Mouse (Mus musculus) brain, adult 2 months (tissue): ENCODE data around the gene Rasal2.

ENCODE experiments used
- DNase-seq: peaks from one replicate; pipeline ENCODE4 v3.0.0; 2011; ENCODE audit warnings: low read depth, low spot score

Rasal2 gene

DNA sequence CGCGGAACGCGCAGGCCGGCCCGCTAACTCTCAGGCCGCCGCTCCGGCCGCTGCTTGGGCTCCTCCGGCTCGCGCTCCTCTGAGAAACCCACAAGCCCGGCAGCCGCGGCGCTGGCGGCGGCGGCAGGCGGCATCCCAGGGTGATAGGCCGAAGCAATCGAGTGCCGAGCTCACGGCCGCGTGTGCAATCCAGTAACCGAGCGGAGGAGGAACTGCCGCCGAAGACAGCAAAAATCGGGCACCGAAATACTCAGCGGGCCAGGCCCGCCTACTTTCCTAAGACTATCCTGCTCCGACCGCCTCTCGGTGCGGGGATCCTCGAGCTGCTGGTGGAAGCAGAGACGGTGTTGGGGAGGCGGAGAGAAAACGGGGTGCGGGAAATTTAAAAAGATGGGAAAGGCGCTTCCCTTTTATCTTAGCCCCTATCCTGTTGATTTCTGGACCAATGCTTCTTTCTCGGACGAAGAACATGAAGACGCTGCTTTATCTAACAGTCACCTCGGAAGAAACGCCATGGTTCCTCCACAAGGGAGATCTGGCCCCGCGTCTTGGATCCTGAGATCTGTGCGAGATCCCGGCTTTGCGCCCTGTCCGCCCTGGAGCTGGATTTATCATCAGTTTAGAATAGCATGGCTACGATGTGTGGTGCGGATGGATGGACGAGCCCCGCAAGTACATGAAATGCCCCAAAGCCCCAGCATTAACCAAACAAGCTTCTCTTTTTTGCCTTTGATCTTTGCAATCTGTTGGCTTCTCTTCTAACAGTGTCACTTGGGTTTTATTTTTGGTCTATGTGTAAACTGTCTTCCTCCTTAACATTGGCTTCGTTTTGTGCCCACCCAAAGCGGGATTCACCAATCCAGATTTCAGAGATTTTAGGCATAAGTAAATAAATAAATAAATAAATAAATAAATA, at the start of gene Rasal2:
Gene Rasal2, minus strand, starts transcription at position 142 of the 916 bp plus-strand sequence.
- DNase-seq, result peak; percentile 100

DNA sequence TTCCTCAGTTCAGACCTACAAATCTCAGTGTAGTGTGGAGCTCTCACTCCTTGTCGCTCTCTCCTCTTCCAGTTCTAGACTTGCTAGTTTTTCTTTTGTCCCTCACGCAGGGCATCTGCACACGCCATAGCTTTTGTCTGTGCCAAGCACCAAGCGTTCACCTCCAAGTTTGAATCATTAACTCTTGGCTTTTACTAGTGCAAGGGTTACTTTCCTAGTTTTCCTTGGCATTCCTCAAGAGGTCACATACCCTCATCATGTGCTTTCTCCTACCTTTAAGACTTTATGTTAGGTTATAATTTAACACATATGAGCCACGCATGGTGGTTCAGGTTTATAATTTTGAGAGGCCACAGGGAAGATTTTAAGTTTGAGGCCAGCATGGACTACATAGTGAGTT, 48.9 kb upstream of the Rasal2 start:
- no peak for DNase-seq

DNA sequence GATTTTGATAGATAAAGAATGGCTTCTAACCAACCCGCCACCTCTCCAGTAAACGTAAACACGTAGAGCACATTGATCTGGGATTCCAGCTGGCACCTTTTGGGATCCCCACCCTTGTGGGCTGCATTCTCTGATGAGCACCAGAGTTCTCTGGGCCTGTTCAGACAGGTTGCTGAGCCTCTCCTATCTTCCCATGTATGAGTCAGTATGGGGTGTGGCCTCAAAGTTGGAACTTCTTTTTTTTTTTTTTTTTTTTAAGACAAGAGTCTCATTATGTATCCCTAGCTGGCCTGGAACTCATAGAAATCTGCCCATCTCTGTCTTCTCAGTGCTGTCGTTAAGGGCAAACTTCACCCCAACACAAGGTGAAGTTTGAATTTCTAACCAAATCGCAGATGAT, 47.5 kb upstream of the Rasal2 start:
- DNase-seq, result no peak

DNA sequence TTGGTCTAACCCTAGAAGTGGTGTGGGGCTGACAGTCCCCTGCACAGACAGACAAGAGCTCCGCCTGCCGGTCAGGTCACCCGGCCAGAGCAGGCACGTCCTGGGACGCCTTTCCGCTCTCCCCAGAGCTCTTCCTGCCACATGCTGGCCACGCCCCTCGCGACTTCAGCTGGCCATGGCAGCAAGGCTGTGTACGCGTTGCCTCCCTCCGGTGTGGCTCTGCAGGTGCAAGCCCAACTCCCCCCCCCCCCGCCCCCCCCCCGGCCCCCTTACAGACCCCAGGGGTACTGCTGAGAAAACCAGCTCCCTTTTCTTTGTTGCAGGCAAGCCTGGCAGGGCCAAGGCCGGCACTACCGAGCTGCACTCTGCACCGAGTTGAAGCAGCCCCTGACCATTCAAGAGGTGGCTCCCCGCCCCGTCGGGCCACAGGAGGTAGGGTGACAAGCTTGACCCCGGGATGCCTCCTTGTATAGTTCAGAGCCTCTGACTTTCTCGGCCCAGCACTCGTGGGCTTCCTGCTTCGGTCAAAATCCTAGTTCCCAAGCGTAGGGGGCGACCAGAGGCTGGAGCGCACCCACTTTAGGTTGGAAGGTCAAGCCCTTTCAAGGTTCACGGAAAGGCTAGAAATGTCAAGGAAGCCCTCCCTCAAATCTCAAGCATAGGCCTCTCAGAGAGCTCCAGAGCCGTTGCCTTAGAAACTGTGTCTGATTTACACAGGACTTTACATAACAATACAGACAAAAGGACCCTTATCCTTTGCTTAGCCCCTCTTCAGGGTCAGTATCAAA, 46.2 kb upstream of the Rasal2 start, which contains the start of gene Cryzl2:
Gene Cryzl2, plus strand, starts transcription at position 157 of the 788 bp plus-strand sequence.
- peak; percentile 69 for DNase-seq

DNA sequence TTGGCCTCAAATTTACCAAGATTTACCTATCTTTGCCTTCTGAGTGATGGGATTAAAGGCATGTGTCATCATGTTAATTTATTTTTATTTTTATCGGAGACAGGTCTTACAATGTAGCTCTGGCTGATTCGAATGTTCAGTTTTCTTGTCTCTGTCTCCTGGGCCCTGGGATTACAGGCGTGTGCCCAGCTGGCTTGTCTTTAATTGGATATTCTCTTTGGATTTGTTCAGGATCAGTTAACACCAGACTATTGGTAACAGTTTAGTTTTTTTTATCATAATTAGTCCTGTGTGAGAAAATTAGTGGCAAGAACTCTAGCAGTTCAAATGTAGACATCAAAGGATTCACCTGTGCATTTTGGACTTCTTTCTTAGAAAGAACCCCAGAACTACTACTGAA, 45.4 kb upstream of the Rasal2 start:
- no peak for DNase-seq

DNA sequence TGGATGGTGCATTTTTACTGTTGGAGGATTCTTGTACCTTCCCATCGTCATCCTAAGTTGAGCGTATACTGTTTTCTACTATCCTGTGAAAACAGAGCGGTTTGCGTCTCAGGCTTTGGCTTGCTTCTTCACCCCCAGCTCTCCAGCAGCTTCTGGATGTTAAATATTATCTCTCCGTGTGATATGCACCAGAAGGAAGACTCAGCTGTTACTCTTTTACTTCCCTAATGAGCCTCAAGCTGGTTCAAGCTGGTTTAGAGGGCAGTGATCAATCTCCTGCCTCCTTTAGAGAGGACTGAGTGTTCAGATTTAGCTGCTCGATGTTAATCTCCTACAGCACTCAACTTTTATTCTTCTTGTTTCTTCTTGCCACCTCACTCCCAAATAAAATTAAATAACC, 42.5 kb upstream of the Rasal2 start:
- DNase-seq, result peak; percentile 26

DNA sequence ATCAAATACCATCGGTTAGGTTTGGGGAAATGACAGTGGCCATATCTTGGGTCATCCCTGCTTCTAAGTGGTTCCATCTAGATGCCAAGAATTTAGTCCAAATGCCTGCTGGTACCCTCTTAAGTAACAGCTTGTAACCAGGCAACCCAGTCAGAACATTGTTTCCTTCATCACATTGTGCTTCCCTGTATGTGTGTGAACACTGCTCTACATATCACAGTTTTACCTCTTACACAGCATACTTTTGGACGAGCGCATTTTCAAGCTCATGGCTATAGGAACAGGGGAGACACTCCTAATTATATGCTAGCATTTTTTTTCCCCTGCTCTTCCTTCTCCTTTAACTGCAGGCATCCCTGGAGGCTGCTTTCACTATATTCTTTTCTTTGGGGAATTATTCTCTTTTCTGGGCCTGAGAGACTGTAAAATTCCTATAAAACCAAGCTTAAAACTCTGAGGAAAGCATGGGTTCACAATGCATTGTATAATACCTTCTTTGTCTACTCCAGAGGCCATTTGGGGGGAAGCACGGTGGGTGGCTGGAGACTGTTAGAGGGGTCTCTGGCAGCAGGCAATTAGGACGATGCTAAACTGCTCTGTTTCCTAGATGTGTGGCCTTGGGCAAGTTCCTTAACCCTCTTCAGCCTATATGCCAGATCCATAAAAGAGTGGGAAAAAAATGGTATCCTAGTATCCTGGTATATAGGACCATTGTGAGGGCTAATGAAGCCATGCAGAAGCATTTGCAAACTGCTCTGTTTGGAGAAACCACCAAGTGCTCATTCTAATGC, 40.6 kb upstream of the Rasal2 start:
- DNase-seq, result no peak

DNA sequence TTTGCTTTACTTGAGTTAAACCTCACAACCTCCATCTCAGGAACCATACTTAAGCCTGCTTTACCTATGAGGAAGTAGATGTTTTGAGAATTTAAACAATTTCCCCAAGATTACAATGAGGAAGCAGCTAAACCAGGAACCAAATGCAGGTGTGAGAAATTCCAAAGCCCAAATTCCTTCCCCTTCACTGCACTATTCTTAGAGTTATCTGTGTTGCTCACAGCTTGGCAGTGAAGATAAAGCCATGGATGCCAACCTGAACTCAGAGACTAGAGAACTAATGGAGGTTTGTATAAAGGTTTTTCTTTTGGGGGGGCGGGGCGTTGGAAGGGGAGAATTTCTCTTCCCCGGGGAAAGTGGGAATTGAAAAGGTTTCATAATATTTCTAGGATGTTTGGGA, 39.9 kb upstream of the Rasal2 start:
- DNase-seq, result no peak

DNA sequence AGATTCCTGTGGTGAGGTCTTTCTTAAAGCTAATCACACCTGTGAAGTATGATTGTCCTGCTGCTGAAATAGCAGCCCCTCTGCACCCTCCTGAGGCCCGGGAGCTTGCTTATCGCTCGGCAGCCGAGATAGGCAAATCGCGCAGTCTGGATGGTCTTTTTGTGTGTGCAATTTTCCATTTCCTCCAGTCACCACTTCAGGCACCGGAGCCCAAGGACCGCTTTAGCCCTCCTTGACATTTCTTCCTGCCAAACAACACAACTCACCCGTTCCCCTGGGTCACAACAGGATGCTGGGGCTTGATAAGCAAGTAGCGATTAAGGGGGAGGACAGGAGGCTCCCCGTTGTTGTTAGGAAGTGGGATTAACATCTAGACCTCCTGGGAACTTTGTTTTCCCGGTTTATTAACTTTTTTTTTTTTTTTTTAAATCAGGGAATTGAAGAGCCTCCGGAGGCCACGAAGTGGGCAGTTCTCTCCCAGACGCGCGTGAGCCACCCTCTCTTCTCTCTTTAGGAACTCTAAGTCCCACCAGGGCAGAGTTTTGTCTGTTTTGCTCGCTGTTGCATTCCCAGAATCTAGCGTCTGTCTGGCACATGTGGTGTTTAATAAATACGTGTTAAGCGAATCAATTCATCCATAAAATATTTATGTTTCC, 37.7 kb upstream of the Rasal2 start:
- no peak for DNase-seq

DNA sequence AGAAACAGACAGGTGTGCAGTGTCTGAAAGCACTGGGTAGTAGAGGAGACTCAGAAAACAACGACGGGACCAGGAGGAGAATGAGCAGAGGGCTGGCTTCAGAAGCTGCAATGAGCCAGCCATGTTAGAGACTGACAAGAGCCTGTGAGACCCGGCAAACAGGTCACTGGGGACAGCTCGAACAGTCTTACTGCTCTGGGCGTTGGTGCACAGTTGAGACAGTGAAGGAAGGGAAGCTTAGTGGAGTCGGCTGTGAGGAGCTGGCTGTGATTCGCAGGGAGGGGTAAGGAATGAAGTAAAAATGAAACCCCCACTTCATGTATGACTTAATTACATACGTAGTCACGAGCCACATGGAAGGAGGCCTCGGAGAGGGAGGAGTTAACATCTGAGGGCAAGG, 37.1 kb upstream of the Rasal2 start:
- no peak for DNase-seq

DNA sequence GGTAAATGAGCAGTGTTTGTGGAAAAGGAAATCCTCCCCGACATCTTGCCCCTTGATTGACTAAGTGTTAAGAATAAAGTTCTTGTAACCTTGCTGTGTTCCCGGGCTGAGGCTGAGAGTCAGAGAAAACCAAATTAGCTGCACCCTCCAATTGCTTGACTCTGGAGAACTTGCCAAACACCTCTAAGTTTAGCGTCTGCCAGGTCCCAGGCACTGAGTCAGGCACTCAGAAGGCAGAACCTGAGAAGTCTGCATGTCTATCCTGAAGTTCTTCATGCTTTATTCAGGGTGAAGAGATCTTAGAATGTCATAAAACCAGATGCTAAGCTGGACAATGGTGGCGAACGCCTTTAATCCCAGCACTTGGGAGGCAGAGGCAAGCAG, 36.4 kb upstream of the Rasal2 start:
- DNase-seq, result no peak

DNA sequence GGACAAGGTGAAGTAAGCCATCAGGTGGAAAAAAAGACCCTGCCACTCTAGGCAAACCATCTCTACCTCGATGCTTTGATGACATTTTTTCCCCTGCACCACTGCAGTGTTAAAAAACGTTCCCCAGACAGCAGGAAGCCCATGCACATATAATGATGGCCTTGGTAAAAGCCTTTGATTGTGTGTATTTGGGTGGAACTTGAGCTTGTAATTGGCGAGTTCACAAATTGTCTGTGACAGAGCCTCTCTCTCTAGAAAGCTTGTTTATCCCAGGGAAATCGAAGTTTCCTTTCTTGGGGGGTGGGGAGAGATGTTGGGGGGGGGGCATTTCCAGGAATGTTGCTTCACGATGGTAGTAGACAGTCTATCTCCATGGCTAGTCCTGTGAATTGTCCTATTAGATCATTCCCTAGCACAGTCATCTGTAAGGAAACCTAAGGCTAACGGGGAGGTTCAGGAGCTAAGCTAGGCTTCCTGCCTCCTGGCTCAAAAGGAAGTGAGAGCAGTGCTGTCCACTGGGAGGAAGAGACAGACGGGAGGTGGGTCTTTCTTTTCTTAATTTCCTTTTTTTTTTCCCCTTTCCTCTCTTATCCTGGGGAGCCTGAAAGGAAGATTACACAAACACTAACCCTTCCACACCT, 35.9 kb upstream of the Rasal2 start:
- peak; percentile 16 for DNase-seq

DNA sequence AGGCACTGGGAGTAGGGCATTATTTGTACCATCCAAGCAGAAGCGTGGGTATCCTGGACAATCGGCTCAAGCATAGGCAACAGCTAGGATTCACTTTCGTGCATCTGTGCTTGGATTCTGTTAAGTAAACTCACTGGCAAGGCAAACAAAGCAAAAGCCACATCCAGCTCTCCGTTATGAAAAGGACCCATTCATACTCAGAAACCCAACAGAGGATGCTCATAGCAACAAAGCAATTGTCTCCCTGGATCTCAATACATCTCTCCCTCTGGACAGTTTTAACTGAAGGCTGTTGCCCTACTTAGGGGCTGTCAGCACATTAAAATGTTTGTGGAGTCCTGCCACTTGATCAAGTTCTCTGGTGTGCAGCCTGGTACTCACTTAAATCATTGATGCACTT, 34.7 kb upstream of the Rasal2 start:
- DNase-seq, result peak; percentile 84

DNA sequence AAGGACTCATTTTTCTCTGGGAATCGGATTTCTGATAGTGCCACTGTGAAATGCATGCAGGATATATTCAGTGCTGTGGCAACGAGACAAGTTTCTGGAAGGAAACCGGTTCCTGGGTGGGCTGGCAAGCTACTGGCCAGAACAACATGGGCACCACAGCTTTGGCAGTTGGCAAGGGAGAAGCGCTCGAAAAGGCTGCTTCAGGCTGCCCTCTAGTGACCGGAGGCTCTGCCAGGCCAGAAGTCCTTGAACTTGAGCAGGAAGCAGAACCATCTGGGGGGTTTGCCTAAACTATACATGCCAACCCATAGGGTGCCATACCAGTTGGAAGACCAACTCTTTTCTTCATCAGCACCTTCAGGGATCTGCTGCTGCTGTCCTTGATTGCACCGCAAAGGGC, 33.9 kb upstream of the Rasal2 start:
- DNase-seq, result peak; percentile 92

DNA sequence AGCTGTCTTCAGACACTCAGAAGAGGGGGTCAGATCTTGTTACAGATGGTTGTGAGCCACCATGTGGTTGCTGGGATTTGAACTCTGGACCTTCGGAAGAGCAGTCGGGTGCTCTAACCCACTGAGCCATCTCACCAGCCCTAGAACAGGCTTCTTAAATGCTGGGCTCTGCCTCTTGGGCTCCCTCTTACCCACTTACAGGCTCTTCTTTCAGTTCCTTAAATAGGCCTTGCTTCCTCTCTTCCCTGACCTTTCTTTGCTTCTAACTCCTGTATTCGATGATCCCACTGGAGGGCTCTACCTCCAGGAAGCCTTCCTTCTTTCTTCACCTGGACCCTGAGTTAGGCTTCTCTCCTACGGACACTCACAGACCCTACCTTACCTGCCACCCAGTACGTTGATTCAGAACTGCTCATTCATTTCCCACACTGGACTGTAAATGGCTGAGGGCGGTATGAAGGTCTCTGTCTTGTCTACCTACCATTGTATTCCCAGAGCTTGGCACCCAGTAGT, 33.1 kb upstream of the Rasal2 start:
- peak; percentile 26 for DNase-seq

DNA sequence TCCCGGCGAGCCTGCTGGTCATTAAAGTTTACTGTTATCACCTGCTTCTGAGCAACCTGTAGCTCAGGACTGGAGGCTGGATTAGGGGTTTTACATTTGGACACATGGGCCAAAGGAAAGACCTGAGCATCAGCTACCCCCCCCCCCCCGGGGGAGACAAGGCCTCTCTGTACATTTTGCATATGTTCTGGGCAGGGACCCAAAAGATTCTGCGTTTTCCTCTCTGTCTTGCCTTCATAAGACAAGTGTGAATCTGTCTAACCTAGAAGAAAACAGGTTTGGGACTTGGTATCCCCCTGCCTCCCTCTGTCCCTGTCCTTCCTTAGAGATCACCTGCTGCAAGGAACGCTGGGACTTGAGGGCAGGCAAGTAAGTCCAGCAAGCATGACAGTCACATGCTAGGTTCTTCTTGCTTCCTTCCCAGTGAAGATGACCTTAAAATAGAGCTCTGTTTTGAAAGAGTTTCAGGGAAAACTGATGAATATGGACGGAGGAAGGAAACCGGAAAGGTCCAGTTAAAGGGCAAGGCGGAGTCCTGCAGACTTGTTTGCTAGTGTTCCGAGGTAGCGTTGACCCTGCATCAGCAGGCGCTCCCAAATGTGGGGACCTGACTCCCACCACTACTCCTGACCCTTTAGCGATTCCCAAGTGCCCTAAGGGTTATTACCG, 32.4 kb upstream of the Rasal2 start:
- DNase-seq, result peak; percentile 64

DNA sequence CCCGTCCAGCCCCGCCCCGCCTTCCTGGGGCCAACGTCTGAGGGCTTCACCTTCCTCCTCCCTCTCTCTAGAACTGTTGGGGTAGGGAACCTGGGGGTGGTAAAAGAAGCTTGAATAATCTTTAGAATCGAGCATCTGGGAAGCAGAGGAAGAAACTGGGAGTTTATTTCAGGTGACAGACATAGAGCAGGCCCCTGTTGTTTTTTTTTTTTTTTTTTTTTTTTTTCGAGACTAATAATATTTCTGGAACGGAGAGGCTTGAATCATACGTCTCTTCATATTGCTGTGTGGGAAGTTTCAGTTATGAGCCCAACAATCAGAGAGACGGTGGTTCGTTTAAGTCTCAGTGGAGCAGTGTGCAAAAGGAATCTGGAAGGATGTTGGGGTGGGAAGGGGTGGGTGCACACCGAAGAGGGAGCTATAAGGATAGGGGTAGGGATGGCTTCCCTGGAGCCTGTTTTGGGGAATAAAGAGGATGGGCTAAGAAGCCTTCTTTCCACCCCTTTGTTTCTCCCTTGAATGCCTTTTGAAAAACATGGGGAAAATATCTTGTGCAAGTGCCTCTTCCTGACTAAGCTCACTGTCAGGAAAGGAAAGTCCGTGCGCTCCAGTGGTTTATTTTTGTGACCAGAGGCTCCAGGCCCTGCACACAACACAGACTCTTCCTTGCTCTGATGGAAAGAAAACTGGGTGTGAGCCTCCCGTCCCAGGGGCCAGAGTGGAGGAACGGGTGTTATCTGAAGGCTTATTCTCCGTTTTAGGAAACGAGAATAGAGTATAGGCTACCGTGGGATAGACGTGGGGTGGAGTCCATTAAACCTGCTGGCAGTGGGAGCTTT, 31.5 kb upstream of the Rasal2 start:
- DNase-seq, result peak; percentile 87

DNA sequence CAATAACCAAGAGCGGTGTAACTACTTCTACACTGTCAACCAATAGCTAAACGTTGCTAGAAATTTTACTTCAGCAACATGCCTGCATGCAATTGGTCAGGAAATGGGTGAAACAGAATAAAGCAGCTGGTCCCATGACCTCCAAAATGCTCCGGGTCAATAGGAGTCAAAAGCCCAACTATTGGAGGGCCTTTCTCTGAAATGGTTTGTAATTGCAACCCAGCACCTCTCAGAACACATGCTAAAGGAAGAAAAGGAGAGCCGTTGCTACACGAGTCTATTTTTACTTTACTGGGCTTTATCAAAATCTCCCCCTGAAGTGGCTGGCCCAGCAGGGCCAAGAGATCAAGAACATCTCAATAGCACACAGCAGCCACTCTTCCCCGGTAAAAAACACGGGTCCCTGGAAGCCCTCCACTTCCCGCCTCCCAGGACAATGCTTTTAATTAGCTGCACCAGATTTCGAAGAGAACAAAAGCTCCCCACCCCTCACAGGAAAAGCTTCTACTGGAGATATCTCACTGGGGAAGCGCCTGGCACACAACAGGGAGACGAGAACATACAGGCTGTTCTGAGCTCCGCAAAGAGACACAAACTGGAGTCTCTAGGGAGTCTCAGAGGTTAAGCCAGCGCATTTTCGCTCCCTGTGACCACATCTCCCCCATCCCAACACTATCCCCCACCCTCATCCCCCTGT, 30.8 kb upstream of the Rasal2 start:
- peak; percentile 76 for DNase-seq
